Mouse (Mus musculus) embryonic facial prominence, embryonic 11.5 days (tissue): Measurements from ENCODE around the gene Atxn1. TPM values are rescaled to one million over a fixed set of nuclear protein-coding genes. Genes with fewer than 3 reads are reported as not detected.

Experiments used
- ATAC-seq: fragments of 200-750 bp; cut with Nextera tagmentation; replicated peaks from 2 replicates; pipeline ENCODE4 v1.8.0; 2017; ENCODE audit warnings: low read depth; ENCODE audit not compliant: insufficient number of reproducible peaks, low FRiP score, low TSS enrichment
- DNase-seq: peaks from one replicate; pipeline ENCODE4 v3.0.0-alpha.2; 2015; ENCODE audit warnings: low spot score
- H3K27ac ChIP-seq: fragments of 300-500 bp; sonication (generic); replicated peaks from 2 replicates; pipeline ENCODE4 v1.5.1; 2014; ENCODE audit warnings: mild to moderate bottlenecking, low read depth, low read length, control low read depth
- H3K27me3 ChIP-seq: fragments of 300-500 bp; sonication (generic); 2 replicates; pipeline ENCODE4 v1.6.1; 2014; ENCODE audit warnings: mild to moderate bottlenecking, low read length, moderate library complexity, mixed read lengths; ENCODE audit not compliant: control insufficient read depth, insufficient read depth
- H3K36me3 ChIP-seq: fragments of 300-500 bp; sonication (generic); replicated peaks from 2 replicates; pipeline ENCODE4 v1.6.1; 2014; ENCODE audit warnings: low read depth, mild to moderate bottlenecking, low read length, moderate library complexity, mixed read lengths; ENCODE audit not compliant: control insufficient read depth, insufficient read depth
- H3K4me1 ChIP-seq: fragments of 300-500 bp; sonication (generic); 2 replicates; pipeline ENCODE4 v1.6.1; 2014; ENCODE audit warnings: low read length, mixed read lengths; ENCODE audit not compliant: control insufficient read depth, insufficient read depth
- H3K4me2 ChIP-seq: fragments of 300-500 bp; sonication (generic); 2 replicates; pipeline ENCODE4 v1.6.1; 2014; ENCODE audit warnings: low read depth, mild to moderate bottlenecking, control low read depth, low read length, moderate library complexity
- H3K4me3 ChIP-seq: fragments of 300-500 bp; sonication (generic); 2 replicates; pipeline ENCODE4 v1.5.1; 2014; ENCODE audit warnings: low read depth, low read length, control low read depth
- H3K9ac ChIP-seq: fragments of 300-500 bp; sonication (generic); replicated peaks from 2 replicates; pipeline ENCODE4 v1.6.1; 2014; ENCODE audit warnings: mild to moderate bottlenecking, control low read depth, low read length
- H3K9me3 ChIP-seq: fragments of 300-500 bp; sonication (generic); replicated peaks from 2 replicates; pipeline ENCODE4 v1.6.1; 2016; ENCODE audit warnings: mild to moderate bottlenecking, low read length, inconsistent platforms, mixed read lengths; ENCODE audit not compliant: control insufficient read depth
- WGBS: fragments of 180-500 bp; shearing (Covaris S2); extraction: QIAGEN DNeasy Blood & Tissue Kit; methylation state at CpG from one replicate; pipeline ENCODE4 v1.1.7; 2014; 5-methylcytosine and 5-hydroxymethylcytosine counted together
- polyA plus RNA-seq: library from polyadenylated mRNA; unstranded; fragments of >200 nt; fragmentation: Nextera tagmentation; extraction: Ambion mirVana; gene quantifications from 2 replicates; pipeline ENCODE4 v1.2.1, GENCODE M21; 2014

Gene Atxn1
- polyA plus RNA-seq, 1 experiment from 2014 or later = 1.3 TPM

DNA sequence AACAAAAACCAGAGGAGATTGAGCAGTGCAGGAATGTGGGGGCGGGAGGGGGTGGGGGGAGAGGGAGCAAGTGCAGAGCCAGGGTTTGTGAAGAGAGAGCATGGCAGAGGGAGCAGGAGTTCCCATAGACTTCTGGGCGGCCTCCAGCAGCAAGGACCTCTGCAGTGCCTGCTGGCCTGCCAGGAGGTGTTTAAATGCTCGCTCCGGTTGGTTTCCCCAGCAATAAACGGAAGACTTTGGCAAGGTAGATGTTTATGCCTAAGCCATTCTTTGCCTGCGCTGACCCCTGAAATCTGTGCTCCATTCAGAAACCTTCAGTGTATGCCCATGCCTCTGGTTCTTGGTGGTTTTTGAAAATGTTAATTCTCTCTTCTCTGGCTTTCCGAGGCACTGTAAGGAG is 438.6 kb downstream of the Atxn1 start:
- H3K4me2 ChIP-seq = no peak overlapping the region
- H3K36me3 ChIP-seq = no peaks in the 10 kb centered on the region
- no peaks in the 10 kb centered on the region for H3K27me3 ChIP-seq
- H3K9me3 ChIP-seq = no peaks in the 10 kb centered on the region
- no peak overlapping the region for H3K9ac ChIP-seq
- no peak for DNase-seq
- no peak overlapping the region for H3K4me3 ChIP-seq
- no peaks in the 10 kb centered on the region for H3K4me1 ChIP-seq
- 63% methylated on average over 7 of the region's 7 CpGs for WGBS
- no peak for ATAC-seq
- H3K27ac ChIP-seq = no peak overlapping the region

GRCm38 (mm10) chr13:45524791-45525435 is 439.9 kb downstream of the Atxn1 start:
- no peaks in the 10 kb centered on the region for H3K9me3 ChIP-seq
- H3K36me3 ChIP-seq = no peaks in the 10 kb centered on the region
- no peak for ATAC-seq
- H3K27ac ChIP-seq = no peak overlapping the region
- 85% methylated on average over 6 of the region's 6 CpGs for WGBS
- no peak for DNase-seq
- H3K4me2 ChIP-seq = no peak overlapping the region
- no peaks in the 10 kb centered on the region for H3K4me1 ChIP-seq
- H3K27me3 ChIP-seq = no peaks in the 10 kb centered on the region
- no peak overlapping the region for H3K9ac ChIP-seq
- H3K4me3 ChIP-seq = no peak overlapping the region

- no peaks in the 10 kb centered on the region for H3K4me1 ChIP-seq
- WGBS = 60% methylated on average over 3 of the region's 3 CpGs
- no peaks in the 10 kb centered on the region for H3K9me3 ChIP-seq
- no peak overlapping the region for H3K4me3 ChIP-seq
- DNase-seq (no peak), ATAC-seq (no peak)
- H3K36me3 ChIP-seq = no peaks in the 10 kb centered on the region
- no peak overlapping the region for H3K4me2 ChIP-seq
- no peaks in the 10 kb centered on the region for H3K27me3 ChIP-seq
- no peak overlapping the region for H3K9ac ChIP-seq
- no peak overlapping the region for H3K27ac ChIP-seq
Measured at GRCm38 (mm10) chr13:45524305-45524704, 440.5 kb downstream of the Atxn1 start.

- no peaks in the 10 kb centered on the region; the same call in 1 of the 2 replicates for H3K4me1 ChIP-seq
- H3K9me3 ChIP-seq = no peaks in the 10 kb centered on the region
- DNase-seq (peak; percentile 82), ATAC-seq (peak; percentile 68; the same call in 1 of the 2 replicates)
- WGBS = 5% methylated on average over 24 of the region's 24 CpGs
- H3K4me2 ChIP-seq = peak overlapping the region; percentile 56
- no peaks in the 10 kb centered on the region for H3K36me3 ChIP-seq
- no peaks in the 10 kb centered on the region for H3K27me3 ChIP-seq
- H3K4me3 ChIP-seq = peak overlapping the region; percentile 17; the same call in 1 of the 2 replicates
- H3K9ac ChIP-seq = peak overlapping the region; percentile 54
- H3K27ac ChIP-seq = no peak overlapping the region; the same call in 1 of the 2 replicates
Measured at GRCm38 (mm10) chr13:45516501-45517393, 448.1 kb downstream of the Atxn1 start.

GRCm38 (mm10) chr13:45514832-45515422 is 449.9 kb downstream of the Atxn1 start:
- Histone ChIP-seq H3K36me3 (no peaks in the 10 kb centered on the region), H3K9me3 (no peaks in the 10 kb centered on the region), H3K4me2 (no peak overlapping the region), H3K27ac (no peak overlapping the region), H3K27me3 (no peaks in the 10 kb centered on the region), H3K4me1 (no peaks in the 10 kb centered on the region; the same call in 1 of the 2 replicates), H3K9ac (no peak overlapping the region), H3K4me3 (no peak overlapping the region)
- DNase-seq (no peak), ATAC-seq (no peak)
- 39% methylated on average over 8 of the region's 8 CpGs for WGBS

- 90% methylated on average over 5 of the region's 5 CpGs for WGBS
- Histone ChIP-seq H3K9me3 (no peaks in the 10 kb centered on the region), H3K27ac (no peak overlapping the region), H3K4me2 (no peak overlapping the region), H3K9ac (no peak overlapping the region), H3K27me3 (0 out of 2 replicates have a peak, but pooled peaks cover 2% of the 10 kb centered on the region), H3K4me3 (no peak overlapping the region), H3K36me3 (no peaks in the 10 kb centered on the region), H3K4me1 (no peaks in the 10 kb centered on the region; the same call in 1 of the 2 replicates)
- ATAC-seq (no peak), DNase-seq (no peak)
Measured at GRCm38 (mm10) chr13:45514115-45514514, 450.7 kb downstream of the Atxn1 start.

GRCm38 (mm10) chr13:45513009-45513984 is 451.5 kb downstream of the Atxn1 start:
- no peak for DNase-seq
- no peak overlapping the region for H3K4me3 ChIP-seq
- 80% methylated on average over 12 of the region's 12 CpGs for WGBS
- H3K27ac ChIP-seq = no peak overlapping the region
- no peaks in the 10 kb centered on the region; the same call in 1 of the 2 replicates for H3K4me1 ChIP-seq
- no peak overlapping the region for H3K4me2 ChIP-seq
- ATAC-seq = no peak
- H3K27me3 ChIP-seq = 0 out of 2 replicates have a peak, but pooled peaks cover 2% of the 10 kb centered on the region
- H3K9ac ChIP-seq = no peak overlapping the region
- no peaks in the 10 kb centered on the region for H3K9me3 ChIP-seq
- no peaks in the 10 kb centered on the region for H3K36me3 ChIP-seq
